Mouse (Mus musculus) testis, adult 2 months (tissue): ENCODE results near the gene Gm20489. TPM values are rescaled to one million over a fixed set of nuclear protein-coding genes. Genes with fewer than 3 reads are reported as not detected.

Experiments
- H3K27ac ChIP-seq: fragments of 200-500 bp; 2 replicates; pipeline ENCODE4 v1.5.1; 2012; ENCODE audit warnings: low read depth, low read length; ENCODE audit not compliant: control insufficient read depth, insufficient read depth
- H3K27me3 ChIP-seq: fragments of 200-500 bp; 2 replicates; pipeline ENCODE4 v1.6.1; 2012; ENCODE audit warnings: mild to moderate bottlenecking, low read length, moderate library complexity; ENCODE audit not compliant: control insufficient read depth, insufficient read depth
- H3K36me3 ChIP-seq: fragments of 200-500 bp; 2 replicates; pipeline ENCODE4 v1.6.1; 2012; ENCODE audit warnings: mild to moderate bottlenecking, low read length; ENCODE audit not compliant: control insufficient read depth, insufficient read depth
- H3K4me1 ChIP-seq: fragments of 200-500 bp; 2 replicates; pipeline ENCODE4 v1.6.1; 2012; ENCODE audit warnings: low read length; ENCODE audit not compliant: control insufficient read depth, insufficient read depth
- H3K4me3 ChIP-seq: fragments of 200-500 bp; 2 replicates; pipeline ENCODE4 v1.5.1; 2012; ENCODE audit warnings: low read depth, mild to moderate bottlenecking, low read length, moderate library complexity, mixed read lengths; ENCODE audit not compliant: control insufficient read depth
- CTCF ChIP-seq: fragments of 200-500 bp; IDR thresholded peaks from 2 replicates; pipeline ENCODE4 v1.5.1; 2012; ENCODE audit warnings: low read depth, mild to moderate bottlenecking, inconsistent platforms, low read length, moderate library complexity; ENCODE audit not compliant: control insufficient read depth, insufficient read depth, insufficient replicate concordance
- POLR2A ChIP-seq: fragments of 200-500 bp; IDR thresholded peaks from 2 replicates; pipeline ENCODE4 v1.6.1; 2012; ENCODE audit warnings: low read depth, mild to moderate bottlenecking, inconsistent platforms, low read length, moderate library complexity; ENCODE audit not compliant: control insufficient read depth
- polyA plus RNA-seq: library from polyadenylated mRNA; depleted of rRNA; stranded (reverse); fragments of >200 nt; gene quantifications from 2 replicates; pipeline ENCODE4 v1.2.3, GENCODE M21; 2012

The Gm20489 gene
- polyA plus RNA-seq, 1 experiment = not detected

DNA sequence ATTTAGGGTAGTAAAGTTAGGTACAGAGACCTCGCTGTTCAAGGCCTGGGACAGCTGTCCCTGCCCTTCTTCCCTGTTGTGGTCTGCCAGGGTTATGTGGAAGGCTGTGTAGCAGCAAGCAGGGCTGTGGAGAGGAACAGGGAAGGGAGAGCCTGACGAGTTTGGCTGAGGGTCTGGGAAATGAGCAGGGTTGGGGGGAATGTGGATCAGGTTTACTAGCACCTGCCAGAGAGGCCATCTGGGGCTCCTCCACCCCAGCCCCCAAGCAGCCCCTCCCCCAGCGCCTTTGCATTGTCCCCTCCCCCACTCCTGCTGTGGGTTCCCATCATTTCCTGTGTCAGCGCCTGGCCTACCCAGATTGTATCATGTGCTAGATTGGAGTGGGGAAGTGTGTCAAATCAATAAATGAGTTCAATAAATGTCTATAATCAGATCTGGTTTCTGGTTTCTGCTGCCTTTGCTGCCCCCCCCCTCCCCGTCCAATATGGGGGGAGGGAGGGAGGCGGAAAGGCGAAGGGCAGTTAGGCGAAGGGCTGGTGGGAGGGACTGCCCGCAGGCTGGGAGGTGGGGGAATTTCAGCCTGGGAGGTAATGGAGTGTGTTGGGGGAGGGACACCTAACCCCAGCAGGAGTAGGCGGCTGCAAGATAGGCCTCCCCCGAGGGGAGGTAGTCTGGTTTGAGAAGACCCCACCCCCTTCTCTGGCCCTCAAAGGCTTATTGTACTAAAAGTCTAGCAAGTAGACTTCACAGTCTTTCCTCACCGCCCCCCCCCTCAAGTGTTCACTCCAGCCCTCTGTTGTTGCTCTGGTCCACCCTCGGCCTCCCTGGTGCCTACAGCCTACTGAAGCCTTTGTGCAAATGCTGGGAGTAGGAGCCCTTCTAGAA is 8.1 kb downstream of the Gm20489 start:
- H3K4me3 ChIP-seq = no peak overlapping the region
- no peaks in the 10 kb centered on the region; the same call in 1 of the 2 replicates for H3K4me1 ChIP-seq
- H3K36me3 ChIP-seq = no peaks in the 10 kb centered on the region
- no peaks in the 10 kb centered on the region for H3K27me3 ChIP-seq
- H3K27ac ChIP-seq = no peak overlapping the region
- no peak for TF ChIP-seq CTCF
- no peak for TF ChIP-seq POLR2A

DNA sequence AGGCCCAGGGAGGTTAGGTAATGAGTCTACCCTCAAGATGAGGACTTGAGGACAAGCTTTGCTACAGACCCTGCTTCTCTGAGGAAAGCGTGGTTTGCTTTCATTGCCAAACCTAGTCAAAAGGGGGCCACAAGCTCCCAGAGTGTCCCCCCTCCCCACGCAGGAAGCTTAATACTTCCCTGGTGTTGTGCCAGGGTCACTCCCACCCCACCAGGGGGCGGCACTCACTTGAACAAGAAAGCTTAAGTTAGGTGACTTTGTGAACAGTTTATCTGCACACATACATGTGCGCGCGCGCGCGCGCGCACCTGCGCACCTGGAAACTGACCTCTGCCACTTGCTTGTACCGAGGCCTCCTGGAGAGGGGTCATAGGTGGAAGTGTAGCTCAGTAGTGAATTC is 12.2 kb downstream of the Gm20489 start:
- no peak overlapping the region for H3K27ac ChIP-seq
- peaks cover 2% of the 10 kb centered on the region; the same call in 1 of the 2 replicates for H3K4me1 ChIP-seq
- no peaks in the 10 kb centered on the region for H3K36me3 ChIP-seq
- TF ChIP-seq CTCF (no peak), POLR2A (no peak)
- no peaks in the 10 kb centered on the region for H3K27me3 ChIP-seq
- H3K4me3 ChIP-seq = no peak overlapping the region

DNA sequence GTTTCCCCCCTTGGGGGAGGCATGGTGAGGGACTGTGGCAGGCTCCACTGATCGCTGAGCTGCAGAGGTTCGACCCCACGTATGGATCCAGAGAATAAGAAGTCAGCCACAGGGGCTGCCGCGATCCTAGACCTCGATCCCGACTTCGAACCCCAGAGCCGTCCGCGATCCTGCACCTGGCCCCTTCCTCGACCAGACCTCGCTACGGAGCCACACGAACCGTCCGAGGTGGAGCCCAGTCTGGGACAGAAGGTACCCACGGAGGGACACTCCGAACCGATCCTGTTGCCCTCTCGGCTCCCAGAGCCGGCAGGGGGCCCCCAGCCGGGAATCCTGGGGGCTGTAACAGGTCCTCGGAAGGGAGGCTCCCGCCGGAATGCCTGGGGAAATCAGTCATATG is 14.1 kb downstream of the Gm20489 start:
- Histone ChIP-seq H3K27ac (peak overlapping the region; percentile 24), H3K4me1 (peaks cover 2% of the 10 kb centered on the region; the same call in 1 of the 2 replicates), H3K4me3 (peak overlapping the region; percentile 91), H3K27me3 (no peaks in the 10 kb centered on the region), H3K36me3 (no peaks in the 10 kb centered on the region)
- TF ChIP-seq CTCF = no peak
- no peak for TF ChIP-seq POLR2A

DNA sequence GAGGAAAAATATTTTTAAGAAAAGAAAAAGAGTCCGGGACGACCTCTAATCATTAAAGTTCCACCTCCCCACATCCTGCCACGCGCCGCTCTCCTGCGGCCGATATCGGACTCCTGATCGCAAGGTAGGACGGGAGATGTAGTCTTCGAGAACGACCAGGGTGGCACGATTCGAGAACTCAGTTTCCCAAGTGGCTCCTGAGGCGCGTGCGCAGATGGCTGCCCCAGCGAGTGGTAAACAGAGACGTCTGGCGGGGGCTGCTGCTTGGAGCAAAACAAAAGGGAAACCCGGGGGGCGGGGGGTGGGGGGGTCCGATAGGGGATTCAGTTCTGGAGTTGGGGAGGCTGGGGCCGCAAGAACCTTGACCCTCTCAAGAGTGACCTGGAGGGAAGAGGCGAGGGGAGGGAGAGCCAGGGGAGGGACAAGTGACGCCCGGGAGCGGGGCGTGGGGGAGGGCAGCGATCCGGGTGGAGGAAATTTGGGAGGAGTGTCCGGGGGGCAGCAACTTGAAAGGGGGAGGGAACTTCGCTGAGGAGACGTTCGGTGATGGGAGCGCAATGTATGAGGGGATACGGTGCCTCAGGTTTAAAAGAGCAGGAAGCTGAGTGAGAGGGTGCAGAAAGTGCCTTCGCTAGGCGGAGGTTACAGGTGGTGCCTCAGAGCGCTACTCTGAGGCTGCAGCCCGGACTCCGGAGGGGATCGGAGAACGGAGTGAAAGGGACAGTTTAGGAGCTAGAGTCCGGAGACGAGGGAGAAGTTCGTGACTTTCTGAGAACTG is 14.7 kb downstream of the Gm20489 start, which contains the start of gene Foxo4:
Foxo4 (plus strand) TSS at position 577 of the 778 bp plus-strand sequence.
- Histone ChIP-seq H3K4me1 (peaks cover 2% of the 10 kb centered on the region; the same call in 1 of the 2 replicates), H3K36me3 (no peaks in the 10 kb centered on the region), H3K27me3 (no peaks in the 10 kb centered on the region), H3K27ac (peak within 1 kb of the TSS; percentile 24), H3K4me3 (peak within 1 kb of the TSS; percentile 91)
- TF ChIP-seq CTCF (no peak), POLR2A (no peak)

DNA sequence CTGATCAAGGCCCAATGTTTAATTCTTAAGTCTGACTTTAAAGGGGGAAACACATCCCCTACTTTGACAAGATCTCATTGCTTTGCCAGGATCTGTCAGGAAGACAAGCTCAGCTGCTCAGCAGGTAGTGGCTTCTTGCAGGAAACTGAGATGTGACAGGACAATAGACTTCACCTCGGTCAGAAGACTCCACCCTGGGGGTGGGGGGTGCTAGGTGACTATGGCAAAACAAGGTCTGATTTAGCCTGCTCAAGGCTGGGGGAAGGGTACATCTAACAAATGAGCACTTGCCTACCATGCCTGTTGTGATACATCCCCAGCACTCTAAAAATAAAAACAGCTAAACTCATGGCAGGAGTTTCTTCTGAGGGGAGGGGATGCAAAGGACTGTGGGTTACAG is 23.8 kb downstream of the Gm20489 start:
- Histone ChIP-seq H3K4me1 (no peaks in the 10 kb centered on the region), H3K27me3 (no peaks in the 10 kb centered on the region), H3K4me3 (peak overlapping the region; percentile 21; the same call in 1 of the 2 replicates), H3K27ac (no peak overlapping the region), H3K36me3 (no peaks in the 10 kb centered on the region)
- no peak for TF ChIP-seq POLR2A
- TF ChIP-seq CTCF = no peak

DNA sequence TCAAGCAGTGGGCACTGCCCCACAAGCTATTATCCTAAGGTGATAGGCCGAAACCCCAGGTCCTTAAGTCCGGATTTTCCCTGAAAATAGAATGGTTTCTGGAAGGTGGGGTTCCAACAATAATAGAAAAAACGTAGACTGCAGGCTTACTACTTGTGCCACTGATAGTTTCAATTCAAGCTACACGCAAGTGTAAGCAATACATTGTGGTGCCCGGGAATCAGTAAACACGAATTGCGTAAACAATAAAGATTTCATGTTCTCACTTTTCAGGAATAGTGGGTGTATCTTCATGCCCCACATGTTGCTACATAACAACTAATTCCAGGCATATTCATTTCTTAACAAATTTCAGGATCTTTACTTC is 46.0 kb downstream of the Gm20489 start:
- Histone ChIP-seq H3K36me3 (no peaks in the 10 kb centered on the region), H3K4me1 (peaks cover 2% of the 10 kb centered on the region; the same call in 1 of the 2 replicates), H3K4me3 (peak overlapping the region; percentile 77), H3K27ac (no peak overlapping the region), H3K27me3 (no peaks in the 10 kb centered on the region)
- TF ChIP-seq POLR2A (no peak), CTCF (no peak)
